Mouse (Mus musculus): Measurements from ENCODE around the gene Cdh24. TPM values are rescaled to one million over a fixed set of nuclear protein-coding genes. Genes with fewer than 3 reads are reported as not detected.
"Not testable (repeated sequence)": the region's sequence is repeated elsewhere in the genome, so short reads cannot be mapped to it uniquely, and the experiment has no call there.

Cdh24 gene
- polyA plus RNA-seq, 1 experiment from 2014 or later = 5.7 TPM

GRCm38 (mm10) chr14:54617897-54618365 is 23.2 kb downstream of the Cdh24 start, which contains the start of gene Psmb5:
TSS of gene Psmb5 (minus strand) at chr14:54618022.
- peak within 1 kb of the TSS; percentile 62 for H3K4me2 ChIP-seq (replicated peaks; ENCODE audit: low read depth, low read length)
- no peaks in the 10 kb centered on the region for H3K27me3 ChIP-seq (ENCODE audit: control insufficient read depth, insufficient read depth, low read length)
- H3K9me3 ChIP-seq (ENCODE audit: control insufficient read depth, low read length) = no peaks in the 10 kb centered on the region
- H3K4me3 ChIP-seq (ENCODE audit: low read length) = peak within 1 kb of the TSS; percentile 82
- ATAC-seq (ENCODE audit: low FRiP score, low TSS enrichment) = peak; percentile 89
- H3K27ac ChIP-seq (ENCODE audit: low read depth, low read length) = peak within 1 kb of the TSS; percentile 24; the same call in 1 of the 2 replicates
- peaks cover 7% of the 10 kb centered on the region for H3K4me1 ChIP-seq (ENCODE audit: control insufficient read depth, insufficient read depth, low read length)
- H3K36me3 ChIP-seq (ENCODE audit: control insufficient read depth, insufficient read depth, low read length) = peaks cover 22% of the 10 kb centered on the region
- peak within 1 kb of the TSS; percentile 81 for H3K9ac ChIP-seq (ENCODE audit: low read depth, low read length)
- under 1% methylated on average over 25 of the region's 25 CpGs for WGBS

GRCm38 (mm10) chr14:54617152-54617896 is 23.8 kb downstream of the Cdh24 start:
- 2% methylated on average over 37 of the region's 38 CpGs for WGBS
- Histone ChIP-seq H3K36me3 (ENCODE audit: control insufficient read depth, insufficient read depth, low read length) (peaks cover 28% of the 10 kb centered on the region), H3K4me1 (ENCODE audit: control insufficient read depth, insufficient read depth, low read length) (peaks cover 7% of the 10 kb centered on the region), H3K4me3 (ENCODE audit: low read length) (peak overlapping the region; percentile 82), H3K27me3 (ENCODE audit: control insufficient read depth, insufficient read depth, low read length) (no peaks in the 10 kb centered on the region), H3K27ac (ENCODE audit: low read depth, low read length) (peak overlapping the region; percentile 24; the same call in 1 of the 2 replicates), H3K9ac (ENCODE audit: low read depth, low read length) (peak overlapping the region; percentile 81), H3K4me2 (replicated peaks; ENCODE audit: low read depth, low read length) (peak overlapping the region; percentile 62), H3K9me3 (ENCODE audit: control insufficient read depth, low read length) (no peaks in the 10 kb centered on the region)
- ATAC-seq (ENCODE audit: low FRiP score, low TSS enrichment) = peak; percentile 65

GRCm38 (mm10) chr14:54616226-54616825 is 24.8 kb downstream of the Cdh24 start:
- no peak overlapping the region for H3K9ac ChIP-seq (ENCODE audit: low read depth, low read length)
- WGBS = 93% methylated on average over 16 of the region's 16 CpGs
- no peaks in the 10 kb centered on the region for H3K27me3 ChIP-seq (ENCODE audit: control insufficient read depth, insufficient read depth, low read length)
- H3K4me3 ChIP-seq (ENCODE audit: low read length) = 0 out of 2 replicates have a peak overlapping the region, but pooled peaks have one; percentile 82
- peaks cover 7% of the 10 kb centered on the region for H3K4me1 ChIP-seq (ENCODE audit: control insufficient read depth, insufficient read depth, low read length)
- ATAC-seq (ENCODE audit: low FRiP score, low TSS enrichment) = no peak
- H3K36me3 ChIP-seq (ENCODE audit: control insufficient read depth, insufficient read depth, low read length) = peaks cover 36% of the 10 kb centered on the region
- no peak overlapping the region for H3K4me2 ChIP-seq (replicated peaks; ENCODE audit: low read depth, low read length)
- no peaks in the 10 kb centered on the region for H3K9me3 ChIP-seq (ENCODE audit: control insufficient read depth, low read length)
- H3K27ac ChIP-seq (ENCODE audit: low read depth, low read length) = no peak overlapping the region

- 88% methylated on average over 13 of the region's 16 CpGs for WGBS
- H3K36me3 ChIP-seq (ENCODE audit: control insufficient read depth, insufficient read depth, low read length) = peaks cover 38% of the 10 kb centered on the region
- ATAC-seq (ENCODE audit: low FRiP score, low TSS enrichment); H3K9me3 ChIP-seq (ENCODE audit: control insufficient read depth, low read length); H3K4me2 ChIP-seq (replicated peaks; ENCODE audit: low read depth, low read length); H3K27me3 ChIP-seq (ENCODE audit: control insufficient read depth, insufficient read depth, low read length); H3K27ac ChIP-seq (ENCODE audit: low read depth, low read length); H3K9ac ChIP-seq (ENCODE audit: low read depth, low read length); H3K4me1 ChIP-seq (ENCODE audit: control insufficient read depth, insufficient read depth, low read length); H3K4me3 ChIP-seq (ENCODE audit: low read length): not testable (repeated sequence)
Measured at GRCm38 (mm10) chr14:54614130-54614529, 27.0 kb downstream of the Cdh24 start.

GRCm38 (mm10) chr14:54610648-54611047 is 30.5 kb downstream of the Cdh24 start:
- Histone ChIP-seq H3K27ac (ENCODE audit: low read depth, low read length) (no peak overlapping the region), H3K36me3 (ENCODE audit: control insufficient read depth, insufficient read depth, low read length) (peaks cover 32% of the 10 kb centered on the region), H3K27me3 (ENCODE audit: control insufficient read depth, insufficient read depth, low read length) (no peaks in the 10 kb centered on the region), H3K4me3 (ENCODE audit: low read length) (no peak overlapping the region), H3K9me3 (ENCODE audit: control insufficient read depth, low read length) (no peaks in the 10 kb centered on the region), H3K4me2 (replicated peaks; ENCODE audit: low read depth, low read length) (no peak overlapping the region), H3K9ac (ENCODE audit: low read depth, low read length) (no peak overlapping the region), H3K4me1 (ENCODE audit: control insufficient read depth, insufficient read depth, low read length) (no peaks in the 10 kb centered on the region)
- no peak for ATAC-seq (ENCODE audit: low FRiP score, low TSS enrichment)
- WGBS = 85% methylated on average over 6 of the region's 6 CpGs

GRCm38 (mm10) chr14:54609962-54610361 is 31.2 kb downstream of the Cdh24 start:
- Histone ChIP-seq H3K27me3 (ENCODE audit: control insufficient read depth, insufficient read depth, low read length) (no peaks in the 10 kb centered on the region), H3K4me2 (replicated peaks; ENCODE audit: low read depth, low read length) (no peak overlapping the region), H3K27ac (ENCODE audit: low read depth, low read length) (no peak overlapping the region), H3K4me1 (ENCODE audit: control insufficient read depth, insufficient read depth, low read length) (no peaks in the 10 kb centered on the region), H3K9ac (ENCODE audit: low read depth, low read length) (no peak overlapping the region), H3K36me3 (ENCODE audit: control insufficient read depth, insufficient read depth, low read length) (peaks cover 25% of the 10 kb centered on the region), H3K9me3 (ENCODE audit: control insufficient read depth, low read length) (no peaks in the 10 kb centered on the region), H3K4me3 (ENCODE audit: low read length) (no peak overlapping the region)
- WGBS = 87% methylated on average over 4 of the region's 4 CpGs
- no peak for ATAC-seq (ENCODE audit: low FRiP score, low TSS enrichment)

GRCm38 (mm10) chr14:54609245-54609644 is 31.9 kb downstream of the Cdh24 start:
- H3K27me3 ChIP-seq (ENCODE audit: control insufficient read depth, insufficient read depth, low read length) = no peaks in the 10 kb centered on the region
- no peak for ATAC-seq (ENCODE audit: low FRiP score, low TSS enrichment)
- 74% methylated on average over 4 of the region's 4 CpGs for WGBS
- peaks cover 22% of the 10 kb centered on the region for H3K36me3 ChIP-seq (ENCODE audit: control insufficient read depth, insufficient read depth, low read length)
- no peak overlapping the region for H3K9ac ChIP-seq (ENCODE audit: low read depth, low read length)
- 0 out of 2 replicates have a peak, but pooled peaks cover 6% of the 10 kb centered on the region for H3K4me1 ChIP-seq (ENCODE audit: control insufficient read depth, insufficient read depth, low read length)
- no peak overlapping the region for H3K27ac ChIP-seq (ENCODE audit: low read depth, low read length)
- no peaks in the 10 kb centered on the region for H3K9me3 ChIP-seq (ENCODE audit: control insufficient read depth, low read length)
- H3K4me2 ChIP-seq (replicated peaks; ENCODE audit: low read depth, low read length) = no peak overlapping the region
- no peak overlapping the region for H3K4me3 ChIP-seq (ENCODE audit: low read length)

- 49% methylated on average over 8 of the region's 8 CpGs for WGBS
- no peak overlapping the region for H3K27ac ChIP-seq (ENCODE audit: low read depth, low read length)
Measured at GRCm38 (mm10) chr14:54607226-54607625, 33.9 kb downstream of the Cdh24 start.

More at GRCm38 (mm10) chr14:54607226-54607625, 33.9 kb downstream of the Cdh24 start:
- Histone ChIP-seq H3K27me3 (ENCODE audit: control insufficient read depth, insufficient read depth, low read length) (no peaks in the 10 kb centered on the region), H3K4me2 (replicated peaks; ENCODE audit: low read depth, low read length) (no peak overlapping the region), H3K4me1 (ENCODE audit: control insufficient read depth, insufficient read depth, low read length) (peaks cover 15% of the 10 kb centered on the region; the same call in 1 of the 2 replicates), H3K36me3 (ENCODE audit: control insufficient read depth, insufficient read depth, low read length) (peaks cover 10% of the 10 kb centered on the region), H3K9ac (ENCODE audit: low read depth, low read length) (no peak overlapping the region), H3K9me3 (ENCODE audit: control insufficient read depth, low read length) (no peaks in the 10 kb centered on the region), H3K4me3 (ENCODE audit: low read length) (no peak overlapping the region)
- ATAC-seq (ENCODE audit: low FRiP score, low TSS enrichment) = no peak

Data from kidney, embryonic 14.5 days (tissue).